Mouse (Mus musculus) neural tube, embryonic 14.5 days (tissue): ENCODE measurements around the gene Iqcf4. TPM values are rescaled to one million over a fixed set of nuclear protein-coding genes. Genes with fewer than 3 reads are reported as not detected.

Source experiments
- ATAC-seq: fragments of 200-750 bp; cut with Nextera tagmentation; 2 replicates; pipeline ENCODE4 v1.8.0; 2017; ENCODE audit warnings: low read depth, mild to moderate bottlenecking, moderate TSS enrichment, moderate library complexity
- H3K27ac ChIP-seq: fragments of 300-500 bp; sonication (generic); 2 replicates; pipeline ENCODE4 v1.5.1; 2014; ENCODE audit warnings: low read depth, mild to moderate bottlenecking, control low read depth, low read length, moderate library complexity, mixed read lengths
- H3K27me3 ChIP-seq: fragments of 300-500 bp; sonication (generic); 2 replicates; pipeline ENCODE4 v1.6.1; 2014; ENCODE audit warnings: low read length; ENCODE audit not compliant: control insufficient read depth, insufficient read depth
- H3K36me3 ChIP-seq: fragments of 300-500 bp; sonication (generic); 2 replicates; pipeline ENCODE4 v1.6.1; 2014; ENCODE audit warnings: low read length, mixed read lengths; ENCODE audit not compliant: control insufficient read depth, insufficient read depth
- H3K4me1 ChIP-seq: fragments of 300-500 bp; sonication (generic); 2 replicates; pipeline ENCODE4 v1.6.1; 2014; ENCODE audit warnings: low read length; ENCODE audit not compliant: control insufficient read depth, insufficient read depth
- H3K4me2 ChIP-seq: fragments of 300-500 bp; sonication (generic); 2 replicates; pipeline ENCODE4 v1.6.1; 2014; ENCODE audit warnings: mild to moderate bottlenecking, low read depth, low read length, control low read depth
- H3K4me3 ChIP-seq: fragments of 300-500 bp; sonication (generic); 2 replicates; pipeline ENCODE4 v1.5.1; 2014; ENCODE audit warnings: low read depth, low read length, control low read depth, mixed read lengths
- H3K9ac ChIP-seq: fragments of 300-500 bp; sonication (generic); replicated peaks from 2 replicates; pipeline ENCODE4 v1.6.1; 2014; ENCODE audit warnings: low read depth, mild to moderate bottlenecking, control low read depth, low read length, mixed read lengths
- H3K9me3 ChIP-seq: fragments of 300-500 bp; sonication (generic); 2 replicates; pipeline ENCODE4 v1.6.1; 2016; ENCODE audit warnings: low read length; ENCODE audit not compliant: control insufficient read depth
- WGBS: fragments of 180-500 bp; shearing (Covaris S2); extraction: QIAGEN DNeasy Blood & Tissue Kit; methylation state at CpG from one replicate; pipeline ENCODE4 v1.1.7; 2014; 5-methylcytosine and 5-hydroxymethylcytosine counted together
- polyA plus RNA-seq: library from polyadenylated mRNA; unstranded; fragments of >200 nt; fragmentation: Nextera tagmentation; extraction: Ambion mirVana; gene quantifications from 2 replicates; pipeline ENCODE4 v1.2.1, GENCODE M21; 2014

The Iqcf4 gene
- polyA plus RNA-seq, 1 experiment from 2014 or later: not detected

DNA sequence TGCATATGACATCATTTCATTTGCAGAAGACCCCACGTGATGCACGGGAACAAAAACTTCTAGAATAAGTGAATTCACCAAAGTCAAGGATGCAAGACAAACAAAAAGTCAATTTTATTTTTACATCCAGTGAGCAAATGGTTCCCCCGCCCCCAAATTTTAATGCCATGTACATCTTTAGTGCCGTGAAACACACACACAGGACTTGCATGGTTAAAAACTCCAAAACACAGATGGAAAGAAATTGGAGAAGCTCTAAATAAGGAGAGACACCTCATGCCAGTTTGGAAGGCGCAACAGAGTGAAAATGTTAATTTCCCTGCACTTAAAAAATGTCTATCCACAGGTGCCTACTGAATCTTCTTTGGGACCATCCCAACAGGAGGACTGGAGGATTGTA, 21.4 kb upstream of the Iqcf4 start:
- no peak for ATAC-seq
- H3K9ac ChIP-seq: no peak overlapping the region
- no peaks in the 10 kb centered on the region for H3K9me3 ChIP-seq
- H3K27ac ChIP-seq: no peak overlapping the region
- no peaks in the 10 kb centered on the region for H3K27me3 ChIP-seq
- 94% methylated on average over 5 of the region's 5 CpGs for WGBS
- no peak overlapping the region for H3K4me2 ChIP-seq
- no peak overlapping the region for H3K4me3 ChIP-seq
- no peaks in the 10 kb centered on the region for H3K36me3 ChIP-seq
- no peaks in the 10 kb centered on the region for H3K4me1 ChIP-seq

DNA sequence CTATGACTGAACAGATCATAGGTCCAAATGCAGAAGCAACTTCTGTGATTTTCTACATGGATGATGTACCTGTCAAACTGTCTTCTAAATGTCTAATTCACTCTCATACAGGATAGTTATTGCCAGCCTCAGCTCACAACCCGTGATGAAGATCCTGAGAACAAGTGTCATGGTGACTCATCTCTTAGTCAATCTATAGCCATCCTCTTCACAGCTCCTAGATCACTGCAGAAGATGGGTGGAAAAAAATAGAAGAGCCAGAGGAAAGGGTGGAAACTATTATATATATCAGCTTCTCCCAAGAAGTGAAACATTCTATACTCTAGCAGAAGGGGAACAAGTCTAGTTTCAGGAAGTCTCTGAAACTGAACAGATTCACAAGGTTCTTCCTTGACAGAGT, 11.8 kb upstream of the Iqcf4 start:
- H3K27me3 ChIP-seq: no peaks in the 10 kb centered on the region
- no peaks in the 10 kb centered on the region for H3K36me3 ChIP-seq
- H3K27ac ChIP-seq: no peak overlapping the region
- H3K4me1 ChIP-seq: no peaks in the 10 kb centered on the region
- H3K4me2 ChIP-seq: no peak overlapping the region
- WGBS: 73% methylated on average over 1 of the region's 1 CpGs
- H3K4me3 ChIP-seq: no peak overlapping the region
- H3K9me3 ChIP-seq: no peaks in the 10 kb centered on the region
- ATAC-seq: no peak
- H3K9ac ChIP-seq: no peak overlapping the region

DNA sequence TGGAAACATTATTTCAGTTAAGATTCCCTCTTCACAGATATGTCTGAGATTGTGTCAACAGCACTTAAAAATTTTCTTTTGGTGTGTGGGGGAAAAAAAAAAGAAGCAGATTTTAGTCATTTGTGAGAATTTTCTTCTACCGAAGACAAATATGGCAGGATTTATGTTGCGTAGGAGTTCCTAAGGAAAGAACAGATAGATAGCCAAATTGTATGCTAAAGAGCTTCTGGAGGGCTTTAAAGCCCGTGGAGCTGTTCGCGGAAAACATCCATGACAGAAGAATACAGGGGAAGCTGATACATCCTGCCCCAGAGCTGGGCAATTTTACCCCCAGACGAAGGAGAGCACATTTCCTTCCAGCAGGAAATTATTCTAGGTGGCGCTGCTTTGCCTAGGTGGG, 9.2 kb upstream of the Iqcf4 start:
- WGBS: 89% methylated on average over 7 of the region's 7 CpGs
- no peak for ATAC-seq
- H3K27me3 ChIP-seq: no peaks in the 10 kb centered on the region

DNA sequence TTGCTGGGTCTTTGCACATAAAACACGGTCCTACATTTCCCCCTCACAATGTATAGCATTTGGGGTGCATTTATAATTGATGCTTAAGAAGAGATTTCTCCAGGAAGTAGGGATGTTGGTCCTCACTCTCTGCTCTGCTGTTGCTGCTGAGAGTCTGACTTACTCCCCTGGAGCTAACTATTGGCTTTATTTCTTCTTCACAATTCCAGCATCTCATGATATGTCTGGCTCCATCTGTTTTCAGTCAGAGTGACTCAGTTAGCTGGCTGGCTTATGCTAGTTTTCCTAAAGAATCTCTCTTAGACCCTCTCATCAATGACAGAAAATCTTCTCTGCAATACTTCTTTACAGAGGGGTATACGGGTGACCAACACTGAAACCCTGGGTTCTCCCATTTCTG, 5.3 kb upstream of the Iqcf4 start:
- no peaks in the 10 kb centered on the region for H3K9me3 ChIP-seq
- H3K36me3 ChIP-seq: no peaks in the 10 kb centered on the region
- H3K4me3 ChIP-seq: no peak overlapping the region
- H3K4me1 ChIP-seq: no peaks in the 10 kb centered on the region
- ATAC-seq: no peak
- no peaks in the 10 kb centered on the region for H3K27me3 ChIP-seq
- WGBS: 84% methylated on average over 2 of the region's 2 CpGs
- H3K9ac ChIP-seq: no peak overlapping the region
- H3K27ac ChIP-seq: no peak overlapping the region
- H3K4me2 ChIP-seq: no peak overlapping the region

More for the DNA sequence above, 9.2 kb upstream of the Iqcf4 start:
- H3K9ac ChIP-seq: no peak overlapping the region
- H3K4me1 ChIP-seq: no peaks in the 10 kb centered on the region
- no peaks in the 10 kb centered on the region for H3K9me3 ChIP-seq
- H3K27ac ChIP-seq: no peak overlapping the region
- no peak overlapping the region for H3K4me2 ChIP-seq
- H3K36me3 ChIP-seq: no peaks in the 10 kb centered on the region
- H3K4me3 ChIP-seq: no peak overlapping the region

DNA sequence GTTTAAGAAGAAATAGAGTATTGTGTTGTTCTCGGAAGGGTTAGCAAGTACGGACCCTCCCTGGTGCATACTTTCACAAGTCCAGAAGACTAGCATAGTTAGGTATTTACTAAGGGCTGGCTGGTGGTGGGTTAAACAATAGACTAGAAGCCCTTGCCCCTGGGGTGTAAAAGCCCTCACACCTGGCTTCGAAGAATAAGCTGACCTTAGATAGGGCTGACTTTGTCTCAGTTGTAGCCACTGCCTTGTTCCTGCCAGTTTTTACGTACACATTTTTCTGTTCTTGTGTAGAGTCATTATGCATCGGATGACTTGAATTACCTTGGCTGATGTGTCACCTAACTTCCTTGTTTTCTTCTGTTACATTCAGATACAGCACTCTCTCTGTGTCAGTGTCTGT, 2.6 kb upstream of the Iqcf4 start:
- Histone ChIP-seq H3K27ac (no peak overlapping the region), H3K9ac (no peak overlapping the region), H3K9me3 (no peaks in the 10 kb centered on the region), H3K4me2 (no peak overlapping the region), H3K4me1 (no peaks in the 10 kb centered on the region), H3K36me3 (no peaks in the 10 kb centered on the region), H3K4me3 (no peak overlapping the region), H3K27me3 (no peaks in the 10 kb centered on the region)
- 91% methylated on average over 5 of the region's 5 CpGs for WGBS
- no peak for ATAC-seq

DNA sequence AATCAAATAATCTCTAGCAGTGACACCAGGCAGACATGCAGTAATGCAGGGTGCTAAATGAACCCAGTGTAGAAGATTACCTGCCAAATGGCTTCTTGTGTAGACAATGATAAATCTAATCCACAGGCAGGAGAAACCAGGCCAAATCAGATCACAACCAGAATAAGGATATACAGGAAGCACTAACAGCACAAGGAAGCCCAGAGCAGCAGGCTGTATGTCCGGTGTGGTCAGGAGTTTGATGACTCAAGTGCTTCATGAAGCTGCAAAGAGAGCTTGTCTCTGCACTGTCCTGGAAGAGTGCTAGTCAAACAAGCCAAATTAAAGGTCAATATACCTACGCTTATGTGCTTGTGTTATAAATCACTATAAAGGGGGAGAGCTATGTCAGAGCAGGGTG, 1.4 kb upstream of the Iqcf4 start:
- Histone ChIP-seq H3K9me3 (no peaks in the 10 kb centered on the region), H3K27me3 (no peaks in the 10 kb centered on the region), H3K27ac (no peak overlapping the region), H3K36me3 (no peaks in the 10 kb centered on the region), H3K4me1 (no peaks in the 10 kb centered on the region), H3K9ac (no peak overlapping the region), H3K4me2 (no peak overlapping the region), H3K4me3 (no peak overlapping the region)
- 85% methylated on average over 2 of the region's 2 CpGs for WGBS
- ATAC-seq: no peak

DNA sequence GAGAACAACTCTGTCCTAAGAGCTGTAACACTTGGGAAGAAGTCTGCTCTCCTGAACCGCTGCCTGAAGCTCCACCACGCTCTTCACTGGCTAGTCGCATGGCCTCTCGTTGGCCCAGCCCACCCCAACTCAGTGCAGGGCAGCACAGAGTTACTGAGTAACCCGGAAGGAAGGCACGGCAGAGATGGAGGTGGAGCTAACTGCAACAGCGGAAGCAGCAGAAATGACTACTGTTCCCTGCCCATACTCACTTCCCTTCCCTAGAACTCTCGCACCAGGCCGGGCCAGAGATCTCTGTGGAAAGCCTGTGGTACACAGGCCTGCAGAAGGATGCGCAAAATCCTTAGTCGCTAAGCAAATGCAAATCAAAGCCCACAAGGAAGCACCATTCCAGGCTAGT, 4.4 kb downstream of the Iqcf4 start:
- Histone ChIP-seq H3K27me3 (no peaks in the 10 kb centered on the region), H3K36me3 (no peaks in the 10 kb centered on the region), H3K4me2 (no peak overlapping the region), H3K9me3 (no peaks in the 10 kb centered on the region), H3K4me1 (no peaks in the 10 kb centered on the region), H3K4me3 (no peak overlapping the region), H3K27ac (no peak overlapping the region), H3K9ac (no peak overlapping the region)
- ATAC-seq: no peak
- 51% methylated on average over 11 of the region's 11 CpGs for WGBS

DNA sequence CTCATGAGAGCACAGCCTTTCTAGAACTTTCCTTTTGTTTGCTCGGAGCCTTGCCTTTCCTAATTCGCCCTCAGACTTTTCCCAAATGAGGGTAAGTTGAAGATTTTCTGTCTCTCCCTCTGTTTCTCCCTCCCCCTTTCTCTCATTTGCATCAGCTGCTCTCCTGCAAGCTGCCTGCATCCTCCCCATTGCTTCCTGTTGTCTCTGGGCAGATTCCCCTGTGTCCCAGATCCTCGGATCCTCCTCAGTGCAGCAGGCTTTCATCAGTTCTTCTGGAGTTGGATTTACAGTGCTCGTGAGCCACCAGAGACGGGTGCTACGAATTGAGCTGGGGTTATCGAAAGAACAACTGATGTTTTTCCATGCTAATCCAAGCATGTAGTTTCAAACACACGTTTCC, 6.8 kb downstream of the Iqcf4 start:
- Histone ChIP-seq H3K36me3 (no peaks in the 10 kb centered on the region), H3K4me1 (no peaks in the 10 kb centered on the region), H3K27me3 (no peaks in the 10 kb centered on the region), H3K4me2 (no peak overlapping the region), H3K27ac (no peak overlapping the region), H3K9me3 (no peaks in the 10 kb centered on the region), H3K9ac (no peak overlapping the region), H3K4me3 (no peak overlapping the region)
- ATAC-seq: no peak
- WGBS: 76% methylated on average over 8 of the region's 8 CpGs

DNA sequence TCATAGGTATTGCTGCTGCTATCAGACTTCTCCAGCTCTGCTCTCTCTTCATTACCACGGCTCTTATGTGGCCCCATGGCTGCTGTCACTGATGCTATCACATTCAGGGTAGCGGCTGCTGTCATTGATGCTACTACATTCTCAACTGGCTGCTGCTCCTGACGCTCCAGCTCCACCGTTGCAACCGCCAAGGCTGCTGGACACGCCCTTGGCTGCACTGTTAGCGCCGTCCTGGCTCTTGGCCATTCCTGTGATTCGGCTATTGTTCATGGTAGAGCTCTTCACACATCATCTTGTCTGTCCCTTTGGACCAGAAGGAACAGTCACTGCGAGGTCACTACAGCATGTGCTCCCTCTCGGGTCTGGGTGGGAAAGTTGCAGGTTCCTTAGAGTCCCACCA, 8.5 kb downstream of the Iqcf4 start:
- no peaks in the 10 kb centered on the region for H3K27me3 ChIP-seq
- no peak for ATAC-seq
- H3K27ac ChIP-seq: no peak overlapping the region
- 93% methylated on average over 11 of the region's 11 CpGs for WGBS
- no peaks in the 10 kb centered on the region for H3K4me1 ChIP-seq
- H3K9ac ChIP-seq: no peak overlapping the region
- H3K36me3 ChIP-seq: no peaks in the 10 kb centered on the region
- H3K9me3 ChIP-seq: no peaks in the 10 kb centered on the region
- no peak overlapping the region for H3K4me3 ChIP-seq
- no peak overlapping the region for H3K4me2 ChIP-seq

DNA sequence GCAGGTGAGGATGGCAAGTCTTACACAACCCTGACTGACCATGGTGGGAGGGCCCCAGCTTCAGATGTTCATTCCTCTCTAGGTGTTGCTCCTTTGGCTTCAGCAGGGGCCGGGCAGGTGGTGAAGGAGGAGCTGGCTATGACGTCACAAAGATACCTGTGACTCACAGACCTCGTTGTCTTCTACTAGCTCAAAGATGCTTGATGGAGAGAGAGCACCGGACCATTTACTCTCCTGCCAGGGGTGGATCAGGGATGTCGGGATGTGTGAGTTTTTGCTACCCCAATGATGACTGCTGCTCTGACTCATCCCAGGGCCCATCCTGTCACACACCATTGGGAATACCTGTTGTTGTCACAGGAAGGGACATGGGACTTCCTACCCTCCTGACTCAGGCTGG, 9.3 kb downstream of the Iqcf4 start, which contains the start of gene Iqcf3:
TSS of gene Iqcf3 (minus strand) at position 101 of the 400 bp plus-strand sequence.
- 95% methylated on average over 5 of the region's 5 CpGs for WGBS

More for the DNA sequence above, 9.3 kb downstream of the Iqcf4 start, which contains the start of gene Iqcf3:
- Histone ChIP-seq H3K9me3 (no peaks in the 10 kb centered on the region), H3K4me3 (no peak within 1 kb of the TSS), H3K36me3 (no peaks in the 10 kb centered on the region), H3K4me1 (no peaks in the 10 kb centered on the region), H3K27me3 (no peaks in the 10 kb centered on the region), H3K4me2 (no peak within 1 kb of the TSS), H3K9ac (no peak within 1 kb of the TSS), H3K27ac (no peak within 1 kb of the TSS)
- ATAC-seq: no peak
